Mouse (Mus musculus): ENCODE data around the gene Hist1h1a. TPM values are rescaled to one million over a fixed set of nuclear protein-coding genes. Genes with fewer than 3 reads are reported as not detected.

Gene Hist1h1a
- polyA plus RNA-seq, 2 experiments from 2014 or later, result 5.1 to 7.8 TPM

- ATAC-seq, result no peak
These were observed 18.8 kb upstream of the Hist1h1a start for GRCm38 (mm10) chr13:23744421-23745380.

GRCm38 (mm10) chr13:23745381-23746161 lies 17.9 kb upstream of the Hist1h1a start, which contains the start of gene Hist1h3c:
TSS of gene Hist1h3c (minus strand) at chr13:23745602.
- peak; percentile 68 for ATAC-seq

DNA sequence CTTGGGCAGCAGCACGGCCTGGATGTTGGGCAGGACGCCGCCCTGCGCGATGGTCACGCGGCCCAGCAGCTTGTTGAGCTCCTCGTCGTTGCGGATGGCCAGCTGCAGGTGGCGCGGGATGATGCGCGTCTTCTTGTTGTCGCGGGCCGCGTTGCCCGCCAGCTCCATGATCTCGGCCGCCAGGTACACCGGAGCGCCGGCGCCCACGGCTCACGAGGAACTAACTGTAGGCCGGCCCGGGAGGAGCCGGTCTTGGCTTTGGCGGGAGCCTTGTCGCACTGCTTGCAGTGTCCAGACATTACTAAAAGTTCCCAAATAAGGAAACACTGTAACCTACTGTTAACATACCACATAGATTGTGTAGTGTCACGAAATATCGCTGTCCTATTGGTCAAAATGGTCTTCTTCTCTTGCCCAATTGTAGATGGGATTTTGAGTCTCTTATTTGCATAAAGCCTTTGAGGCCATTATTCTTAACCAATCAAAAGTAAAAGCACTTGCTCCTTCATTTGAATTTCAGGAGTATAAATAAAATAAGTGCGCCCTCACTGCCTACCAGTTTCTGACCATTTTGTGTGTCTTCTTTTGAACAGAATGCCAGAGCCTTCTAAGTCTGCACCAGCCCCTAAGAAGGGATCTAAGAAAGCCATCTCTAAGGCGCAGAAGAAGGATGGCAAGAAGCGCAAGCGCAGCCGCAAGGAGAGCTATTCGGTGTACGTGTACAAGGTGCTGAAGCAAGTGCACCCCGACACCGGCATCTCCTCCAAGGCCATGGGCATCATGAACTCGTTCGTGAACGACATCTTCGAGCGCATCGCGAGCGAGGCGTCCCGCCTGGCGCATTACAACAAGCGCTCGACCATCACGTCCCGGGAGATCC lies 17.0 kb upstream of the Hist1h1a start, which contains the start of gene Hist1h2bb:
Hist1h2bb (plus strand) TSS at position 534 of the 880 bp plus-strand sequence.
- peak; percentile 87 for ATAC-seq

DNA sequence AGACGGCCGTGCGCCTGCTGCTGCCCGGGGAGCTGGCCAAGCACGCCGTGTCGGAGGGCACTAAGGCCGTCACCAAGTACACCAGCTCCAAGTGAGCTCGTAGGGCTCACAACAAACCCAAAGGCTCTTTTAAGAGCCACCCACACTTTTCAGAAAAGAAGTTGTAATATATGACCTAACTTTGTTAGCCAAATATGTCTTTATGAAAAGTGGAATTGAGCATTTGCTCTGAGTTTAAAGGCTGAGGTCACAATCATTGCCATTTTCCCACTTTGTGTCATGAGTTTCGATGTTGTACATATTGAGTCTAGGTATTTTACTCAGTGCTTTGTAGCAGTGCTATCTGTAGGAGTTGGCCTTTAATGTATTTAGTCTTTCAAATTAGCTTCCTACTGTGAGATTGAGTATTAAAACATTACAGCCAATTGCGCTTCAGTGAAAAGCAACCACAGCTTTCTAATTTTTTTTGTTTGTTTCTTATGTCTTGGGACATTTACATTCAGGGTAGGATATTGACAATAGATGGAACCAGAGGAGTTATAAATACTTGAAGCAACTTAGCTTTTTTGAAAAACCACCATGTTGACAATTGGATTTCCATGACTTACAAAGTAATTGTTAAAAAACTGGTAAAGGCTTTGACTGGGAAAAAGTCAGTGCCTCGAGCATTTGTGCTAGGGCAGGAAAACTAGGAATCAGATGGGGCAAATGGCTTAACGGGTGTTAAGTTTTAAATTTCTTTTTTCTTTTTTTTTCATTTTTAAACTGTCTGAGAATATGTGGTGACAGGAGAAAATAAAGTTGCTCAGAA lies 16.2 kb upstream of the Hist1h1a start:
- no peak for ATAC-seq

DNA sequence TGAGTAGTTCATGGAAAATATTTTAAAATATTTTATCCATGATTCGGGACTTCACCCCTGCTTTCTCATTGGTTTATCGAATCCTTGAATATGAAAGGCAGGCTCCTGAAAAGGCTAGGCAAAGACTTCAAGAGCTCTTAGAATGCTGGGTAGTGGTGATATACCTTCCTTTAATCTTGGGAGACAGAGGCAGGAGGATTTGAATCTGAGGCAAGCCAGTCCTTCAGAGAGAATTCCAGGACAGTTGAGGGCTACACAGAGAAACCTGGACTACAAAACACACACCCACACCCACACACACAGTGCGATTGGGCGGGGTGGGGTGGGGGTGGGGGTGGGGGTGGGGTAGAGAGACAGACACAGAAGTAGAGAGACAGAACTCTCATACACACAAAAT lies 15.6 kb upstream of the Hist1h1a start:
- ATAC-seq, result no peak

GRCm38 (mm10) chr13:23749563-23750121 lies 13.8 kb upstream of the Hist1h1a start:
- no peak for ATAC-seq

- peak; percentile 38 for ATAC-seq
These were observed 12.5 kb upstream of the Hist1h1a start, which contains the start of gene Hist1h2ab for GRCm38 (mm10) chr13:23750839-23751477. TSS of gene Hist1h2ab (plus strand) at chr13:23751126.

DNA sequence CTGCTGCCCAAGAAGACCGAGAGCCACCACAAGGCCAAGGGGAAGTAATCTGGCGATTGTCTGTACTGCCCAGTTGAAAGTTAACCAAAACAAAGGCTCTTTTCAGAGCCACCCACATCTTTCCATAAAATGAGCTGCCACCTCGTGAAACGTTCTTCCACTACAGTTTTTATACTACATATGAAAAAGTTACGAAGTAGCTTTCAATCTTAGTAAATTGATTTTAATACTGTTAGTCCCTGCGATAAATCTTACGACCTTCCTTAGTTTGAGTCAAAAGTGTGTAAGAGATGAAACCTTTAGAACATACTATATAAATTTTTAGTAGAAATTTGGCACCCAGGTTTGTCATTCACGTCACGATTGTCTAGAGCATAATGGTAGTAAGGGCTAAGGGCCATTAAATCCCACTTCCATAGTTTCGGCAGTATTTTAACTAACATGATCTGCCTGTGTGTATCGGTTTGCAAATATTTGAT lies 11.9 kb upstream of the Hist1h1a start:
- no peak for ATAC-seq

DNA sequence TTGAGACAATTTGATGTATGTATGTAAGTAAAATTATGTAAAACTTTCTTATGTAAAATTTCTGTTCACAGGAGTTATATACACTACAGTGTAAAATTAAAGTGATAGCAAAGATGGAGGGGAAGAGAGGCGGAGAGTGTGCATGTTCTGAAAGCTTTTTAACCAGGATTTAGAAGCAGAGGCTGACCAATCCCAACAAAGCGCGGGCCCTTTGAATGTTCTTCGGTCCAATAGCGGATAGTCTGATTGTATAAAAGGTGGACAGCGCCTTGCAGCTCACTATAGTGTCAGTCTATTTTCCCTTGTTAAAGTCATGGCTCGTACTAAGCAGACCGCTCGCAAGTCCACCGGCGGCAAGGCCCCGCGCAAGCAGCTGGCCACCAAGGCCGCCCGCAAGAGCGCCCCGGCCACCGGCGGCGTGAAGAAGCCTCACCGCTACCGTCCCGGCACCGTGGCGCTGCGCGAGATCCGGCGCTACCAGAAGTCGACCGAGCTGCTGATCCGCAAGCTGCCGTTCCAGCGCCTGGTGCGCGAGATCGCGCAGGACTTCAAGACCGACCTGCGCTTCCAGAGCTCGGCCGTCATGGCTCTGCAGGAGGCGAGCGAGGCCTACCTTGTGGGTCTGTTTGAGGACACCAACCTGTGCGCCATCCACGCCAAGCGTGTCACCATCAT lies 11.3 kb upstream of the Hist1h1a start, which contains the start of gene Hist1h3b:
Hist1h3b (plus strand) TSS at position 201 of the 675 bp plus-strand sequence.
- peak; percentile 38 for ATAC-seq

DNA sequence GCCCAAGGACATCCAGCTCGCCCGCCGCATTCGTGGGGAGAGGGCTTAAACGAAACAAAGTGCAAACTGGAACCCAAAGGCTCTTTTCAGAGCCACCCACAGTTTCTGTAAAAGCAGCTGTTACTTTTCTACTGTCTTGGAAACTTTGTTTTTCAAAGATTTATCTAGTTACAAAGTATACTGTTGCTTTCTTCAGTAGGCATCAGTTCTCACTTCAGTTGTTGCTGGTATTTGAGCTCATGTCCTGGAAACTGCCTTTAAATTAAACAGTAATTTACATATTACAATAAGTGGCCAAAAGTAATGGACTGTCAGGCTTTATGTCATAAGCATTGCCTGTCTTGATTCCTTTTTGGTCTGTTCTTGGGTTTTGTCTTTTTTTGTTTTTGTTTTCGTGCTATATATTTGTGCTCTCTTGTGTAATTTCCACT lies 10.7 kb upstream of the Hist1h1a start:
- ATAC-seq, result no peak

DNA sequence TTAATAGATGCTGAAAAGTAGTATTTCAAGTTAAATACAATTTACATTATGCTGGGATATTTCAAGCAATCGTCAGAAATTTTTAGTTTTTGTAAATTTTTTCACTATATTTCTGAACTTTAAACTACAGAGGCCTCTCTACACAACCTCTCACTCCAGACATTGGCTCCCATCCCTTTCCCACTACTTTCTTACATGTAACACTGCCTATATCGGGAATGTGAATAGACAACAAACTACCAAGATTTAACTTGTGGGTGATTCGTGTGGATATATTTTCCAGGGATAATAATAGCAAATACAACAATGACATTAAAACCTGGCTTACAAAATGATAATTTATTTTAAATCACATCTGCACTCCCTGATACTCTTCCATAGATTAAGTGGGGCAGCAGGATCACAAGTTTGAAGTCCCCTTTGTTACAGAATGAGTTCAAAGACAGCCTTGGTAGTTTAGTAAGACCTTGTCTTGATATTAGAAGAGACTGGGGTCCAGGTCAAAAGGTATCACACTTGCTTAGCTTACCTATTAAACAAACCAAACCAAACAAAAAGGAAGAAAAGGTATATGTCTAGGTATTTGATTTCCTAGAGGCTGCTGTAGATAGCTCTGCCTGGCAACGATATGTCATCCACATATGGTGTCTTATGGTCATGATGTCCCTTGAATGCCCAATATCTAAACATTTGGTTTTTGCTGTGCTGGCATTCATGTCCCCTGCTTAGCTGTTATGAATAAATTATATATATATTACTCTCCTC lies 10.0 kb upstream of the Hist1h1a start:
- ATAC-seq, result no peak

DNA sequence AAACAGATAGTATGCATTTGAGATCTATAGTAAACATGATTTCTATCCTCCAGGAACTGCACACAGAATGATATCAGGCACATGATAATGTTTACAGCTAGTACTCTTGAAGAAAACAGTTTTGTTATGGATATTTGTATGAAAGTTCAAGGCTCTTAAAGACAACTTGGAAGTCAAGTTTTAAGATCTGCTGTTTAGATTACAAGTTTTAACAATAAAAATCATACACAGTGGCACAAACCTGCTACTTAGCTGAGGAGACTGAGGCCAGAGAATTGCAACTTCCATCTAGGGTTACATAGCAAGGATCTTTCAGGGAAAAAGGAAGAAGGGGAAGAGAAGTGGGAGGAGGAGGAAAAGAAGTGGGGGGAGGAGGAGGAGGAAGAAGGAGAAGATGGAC lies 8.5 kb upstream of the Hist1h1a start:
- no peak for ATAC-seq

- ATAC-seq, result peak; percentile 62
These were observed 6.7 kb upstream of the Hist1h1a start, which contains the start of gene Hist1h4b for GRCm38 (mm10) chr13:23756790-23757189. TSS of gene Hist1h4b (plus strand) at chr13:23757013.

GRCm38 (mm10) chr13:23757211-23757773 lies 6.2 kb upstream of the Hist1h1a start:
- ATAC-seq, result no peak

DNA sequence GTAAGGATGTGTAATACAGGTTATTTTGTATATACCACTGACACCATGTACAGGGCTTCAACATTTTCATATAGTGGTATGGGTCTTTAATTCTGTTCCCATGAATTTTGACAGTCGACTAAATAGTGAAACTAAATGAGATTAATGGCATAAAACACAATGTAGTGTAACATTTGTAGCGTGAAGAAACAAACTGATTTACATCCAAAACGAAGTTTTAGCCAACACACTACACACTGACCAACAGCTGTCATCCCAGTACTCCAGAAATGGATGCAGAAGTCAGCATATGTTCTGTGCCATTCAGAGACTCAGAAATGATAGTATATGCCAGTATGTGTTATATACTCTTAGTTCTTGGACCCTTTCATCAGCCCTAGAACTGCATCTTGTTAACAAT lies 5.5 kb upstream of the Hist1h1a start:
- no peak for ATAC-seq

GRCm38 (mm10) chr13:23759251-23759771 lies 4.2 kb upstream of the Hist1h1a start:
- no peak for ATAC-seq

- no peak for ATAC-seq
These were observed 3.6 kb upstream of the Hist1h1a start for GRCm38 (mm10) chr13:23759916-23760239.
